Mouse (Mus musculus): ENCODE data around the gene Taf6l. TPM values are rescaled to one million over a fixed set of nuclear protein-coding genes. Genes with fewer than 3 reads are reported as not detected.

Gene Taf6l
- polyA plus RNA-seq, 1 experiment from 2014 or later = 39.0 TPM

DNA sequence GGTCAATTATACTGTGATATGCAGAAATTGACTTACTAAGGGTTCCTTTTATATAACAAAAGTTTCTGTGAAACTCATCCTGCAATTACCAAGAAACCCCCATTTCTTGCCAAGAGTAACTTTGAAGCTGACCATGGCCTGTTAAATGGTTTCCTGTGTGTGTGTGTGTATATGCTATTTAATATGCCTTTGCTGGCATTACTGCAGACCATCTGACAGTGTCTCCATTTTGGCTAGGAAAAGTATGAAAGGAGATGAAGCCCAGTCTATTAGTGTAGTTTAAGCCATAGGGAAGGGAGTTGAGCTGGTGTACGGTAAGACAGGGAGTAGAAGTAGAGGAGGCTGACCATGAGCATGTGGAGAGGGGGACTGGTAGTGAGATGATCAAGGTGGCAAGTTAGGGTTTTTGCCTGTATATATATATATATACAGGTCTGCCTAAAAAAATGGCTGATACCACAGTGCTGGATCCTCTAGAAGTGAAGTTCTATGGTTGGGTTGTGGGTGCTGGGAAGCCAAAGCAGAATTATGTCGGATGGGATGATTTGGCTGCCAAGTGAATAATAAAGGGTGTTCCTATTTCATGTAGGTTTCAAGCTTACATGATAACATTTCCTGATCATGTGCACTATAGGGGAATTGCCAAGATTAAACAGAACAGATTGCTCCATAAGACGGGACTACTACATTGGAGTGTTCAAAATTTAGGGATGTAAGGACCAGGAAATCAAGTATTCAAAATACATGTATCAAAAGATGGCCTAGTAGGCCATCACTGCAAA lies 59.4 kb downstream of the Taf6l start:
- H3K9me3 ChIP-seq (ENCODE audit: low read length) = no peaks in the 10 kb centered on the region
- ATAC-seq (ENCODE audit: low FRiP score, low TSS enrichment) = no peak
- no peak overlapping the region for H3K4me2 ChIP-seq (replicated peaks; ENCODE audit: low read depth, low read length)
- 19% methylated on average over 3 of the region's 3 CpGs for WGBS
- H3K27ac ChIP-seq (ENCODE audit: low read length) = 0 out of 2 replicates have a peak overlapping the region, but pooled peaks have one; percentile 7
- H3K9ac ChIP-seq (replicated peaks; ENCODE audit: low read length) = no peak overlapping the region
- H3K4me3 ChIP-seq (ENCODE audit: low read length) = no peak overlapping the region
- peaks cover 28% of the 10 kb centered on the region for H3K36me3 ChIP-seq (ENCODE audit: insufficient read depth, low read length)
- peaks cover 24% of the 10 kb centered on the region for H3K4me1 ChIP-seq (ENCODE audit: insufficient read depth, low read length)
- H3K27me3 ChIP-seq (ENCODE audit: insufficient read depth, low read length) = no peaks in the 10 kb centered on the region

DNA sequence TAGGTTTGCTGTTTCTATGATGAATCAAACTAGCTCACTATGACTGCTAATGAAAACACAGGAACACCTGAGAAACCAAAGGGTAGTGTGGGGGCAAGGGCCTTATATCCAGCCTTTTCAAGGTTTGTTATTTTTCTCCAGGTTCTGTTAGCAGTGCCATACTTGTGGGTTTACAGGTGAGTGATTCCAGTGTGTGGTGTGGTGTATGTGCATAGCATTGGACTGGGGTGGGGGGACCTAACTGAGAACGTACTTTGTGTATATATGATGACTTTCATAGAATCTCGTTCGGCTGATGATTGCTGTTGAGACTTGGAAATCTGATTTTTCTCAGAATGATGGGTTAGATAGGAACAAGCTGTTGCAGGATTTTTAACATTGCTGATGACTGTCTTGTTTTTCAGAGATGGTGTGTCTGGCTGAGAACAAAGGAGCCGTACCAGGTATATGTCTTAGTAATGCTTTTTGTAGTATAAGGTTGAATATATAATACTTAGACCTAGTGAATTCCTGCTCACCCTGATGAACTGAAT lies 61.1 kb downstream of the Taf6l start:
- Histone ChIP-seq H3K36me3 (ENCODE audit: insufficient read depth, low read length) (peaks cover 28% of the 10 kb centered on the region), H3K4me3 (ENCODE audit: low read length) (peak overlapping the region; percentile 97), H3K4me1 (ENCODE audit: insufficient read depth, low read length) (peaks cover 28% of the 10 kb centered on the region), H3K27me3 (ENCODE audit: insufficient read depth, low read length) (no peaks in the 10 kb centered on the region), H3K9me3 (ENCODE audit: low read length) (no peaks in the 10 kb centered on the region), H3K27ac (ENCODE audit: low read length) (peak overlapping the region; percentile 93; the same call in 1 of the 2 replicates), H3K4me2 (replicated peaks; ENCODE audit: low read depth, low read length) (peak overlapping the region; percentile 89), H3K9ac (replicated peaks; ENCODE audit: low read length) (peak overlapping the region; percentile 98)
- no peak for ATAC-seq (ENCODE audit: low FRiP score, low TSS enrichment)
- WGBS = 40% methylated on average over 4 of the region's 4 CpGs

Small RNA genes within 50 kb of the gene (microRNA-seq; reads per million reads assigned to microRNA genes)
- 0.79 reads per million for gene Mir6992

Other genes with a start within 250 kb of the Taf6l start
- gene Slc22a8, start 195.2 kb downstream of the Taf6l start, polyA plus RNA-seq (2015; fragmentation: Nextera tagmentation; extraction: Ambion mirVana) = 15.7 and 16.3 TPM in 2 replicates
- gene Slc22a6, start 168.4 kb downstream of the Taf6l start, polyA plus RNA-seq (2015; fragmentation: Nextera tagmentation; extraction: Ambion mirVana) = 48.8 and 59.4 TPM in 2 replicates
- 0.11 and 0.14 TPM in 2 replicates for gene Chrm1, start 122.6 kb downstream of the Taf6l start, polyA plus RNA-seq (2015; fragmentation: Nextera tagmentation; extraction: Ambion mirVana)
- gene Slc3a2, start 63.0 kb downstream of the Taf6l start, polyA plus RNA-seq (2015; fragmentation: Nextera tagmentation; extraction: Ambion mirVana) = 141 and 146 TPM in 2 replicates
- gene Wdr74, start 50.6 kb downstream of the Taf6l start, polyA plus RNA-seq (2015; fragmentation: Nextera tagmentation; extraction: Ambion mirVana) = 101 and 108 TPM in 2 replicates
- gene 1700092M07Rik, start 45.7 kb downstream of the Taf6l start, polyA plus RNA-seq (2015; fragmentation: Nextera tagmentation; extraction: Ambion mirVana) = 1.9 and 2.0 TPM in 2 replicates
- 150 and 154 TPM in 2 replicates for gene Stx5a, start 45.0 kb downstream of the Taf6l start, polyA plus RNA-seq (2015; fragmentation: Nextera tagmentation; extraction: Ambion mirVana)
- gene Nxf1, start 29.3 kb downstream of the Taf6l start, polyA plus RNA-seq (2015; fragmentation: Nextera tagmentation; extraction: Ambion mirVana) = 213 and 218 TPM in 2 replicates
- gene Tmem223, start 15.4 kb downstream of the Taf6l start, polyA plus RNA-seq (2015; fragmentation: Nextera tagmentation; extraction: Ambion mirVana) = 197 and 215 TPM in 2 replicates
- 89.4 and 92.5 TPM in 2 replicates for gene Tmem179b, start 11.9 kb downstream of the Taf6l start, polyA plus RNA-seq (2015; fragmentation: Nextera tagmentation; extraction: Ambion mirVana)
- 168 and 176 TPM in 2 replicates for gene Polr2g, start 12.2 kb upstream of the Taf6l start, polyA plus RNA-seq (2015; fragmentation: Nextera tagmentation; extraction: Ambion mirVana)
- gene Zbtb3, start 16.1 kb upstream of the Taf6l start, polyA plus RNA-seq (2015; fragmentation: Nextera tagmentation; extraction: Ambion mirVana) = 6.2 and 6.4 TPM in 2 replicates
- 53.0 and 63.0 TPM in 2 replicates for gene Ttc9c, start 32.9 kb upstream of the Taf6l start, polyA plus RNA-seq (2015; fragmentation: Nextera tagmentation; extraction: Ambion mirVana)
- 5.4 and 5.9 TPM in 2 replicates for gene Hnrnpul2, start 33.6 kb upstream of the Taf6l start, polyA plus RNA-seq (2015; fragmentation: Nextera tagmentation; extraction: Ambion mirVana)
- gene AC129217.1, start 43.4 kb upstream of the Taf6l start, polyA plus RNA-seq (2015; fragmentation: Nextera tagmentation; extraction: Ambion mirVana) = not detected in 2 replicates
- gene Bscl2, start 51.0 kb upstream of the Taf6l start, polyA plus RNA-seq (2015; fragmentation: Nextera tagmentation; extraction: Ambion mirVana) = 56.7 and 62.4 TPM in 2 replicates
- gene Gng3, start 52.8 kb upstream of the Taf6l start, polyA plus RNA-seq (2015; fragmentation: Nextera tagmentation; extraction: Ambion mirVana) = 3.2 and 5.4 TPM in 2 replicates
- 0.75 and 1.0 TPM in 2 replicates for gene Lrrn4cl, start 64.4 kb upstream of the Taf6l start, polyA plus RNA-seq (2015; fragmentation: Nextera tagmentation; extraction: Ambion mirVana)
- gene Ubxn1, start 85.1 kb upstream of the Taf6l start, polyA plus RNA-seq (2015; fragmentation: Nextera tagmentation; extraction: Ambion mirVana) = 195 and 197 TPM in 2 replicates
- gene Uqcc3, start 94.5 kb upstream of the Taf6l start, polyA plus RNA-seq (2015; fragmentation: Nextera tagmentation; extraction: Ambion mirVana) = 69.3 and 71.4 TPM in 2 replicates
- 78.4 and 84.3 TPM in 2 replicates for gene Lbhd1, start 97.3 kb upstream of the Taf6l start, polyA plus RNA-seq (2015; fragmentation: Nextera tagmentation; extraction: Ambion mirVana)
- gene Gm49403, start 97.5 kb upstream of the Taf6l start, polyA plus RNA-seq (2015; fragmentation: Nextera tagmentation; extraction: Ambion mirVana) = not detected in 2 replicates
- 93.0 and 94.3 TPM in 2 replicates for gene 1810009A15Rik, start 102.4 kb upstream of the Taf6l start, polyA plus RNA-seq (2015; fragmentation: Nextera tagmentation; extraction: Ambion mirVana)
- gene Gm49416, start 102.5 kb upstream of the Taf6l start, polyA plus RNA-seq (2015; fragmentation: Nextera tagmentation; extraction: Ambion mirVana) = 1.2 TPM in 1 of 2 replicates, not detected in the other
- 49.5 and 53.1 TPM in 2 replicates for gene Ints5, start 106.6 kb upstream of the Taf6l start, polyA plus RNA-seq (2015; fragmentation: Nextera tagmentation; extraction: Ambion mirVana)
- gene Ganab, start 111.7 kb upstream of the Taf6l start, polyA plus RNA-seq (2015; fragmentation: Nextera tagmentation; extraction: Ambion mirVana) = 146 and 151 TPM in 2 replicates
- gene B3gat3, start 134.0 kb upstream of the Taf6l start, polyA plus RNA-seq (2015; fragmentation: Nextera tagmentation; extraction: Ambion mirVana) = 51.1 and 53.5 TPM in 2 replicates
- gene Rom1, start 142.9 kb upstream of the Taf6l start, polyA plus RNA-seq (2015; fragmentation: Nextera tagmentation; extraction: Ambion mirVana) = 4.3 and 4.5 TPM in 2 replicates
- 33.2 and 34.1 TPM in 2 replicates for gene Eml3, start 143.1 kb upstream of the Taf6l start, polyA plus RNA-seq (2015; fragmentation: Nextera tagmentation; extraction: Ambion mirVana)
- gene Mta2, start 155.5 kb upstream of the Taf6l start, polyA plus RNA-seq (2015; fragmentation: Nextera tagmentation; extraction: Ambion mirVana) = 179 and 180 TPM in 2 replicates
- gene Tut1, start 167.4 kb upstream of the Taf6l start, polyA plus RNA-seq (2015; fragmentation: Nextera tagmentation; extraction: Ambion mirVana) = 36.0 and 38.3 TPM in 2 replicates
- 436 and 455 TPM in 2 replicates for gene Eef1g, start 180.6 kb upstream of the Taf6l start, polyA plus RNA-seq (2015; fragmentation: Nextera tagmentation; extraction: Ambion mirVana)
- 14.0 and 14.4 TPM in 2 replicates for gene Ahnak, start 202.9 kb upstream of the Taf6l start, polyA plus RNA-seq (2015; fragmentation: Nextera tagmentation; extraction: Ambion mirVana)